Mouse (Mus musculus) kidney, postnatal 14 days (tissue): Measurements from ENCODE around the gene E2f3.

ENCODE experiments used
- DNase-seq: peaks from one replicate; pipeline ENCODE4 v3.0.0; 2022; ENCODE audit warnings: mixed read lengths

E2f3 gene

GRCm38 (mm10) chr13:29977358-29977757, 8.5 kb downstream of the E2f3 start:
- DNase-seq: no peak

- DNase-seq: no peak
These were observed 11.8 kb downstream of the E2f3 start for GRCm38 (mm10) chr13:29974066-29974465.

GRCm38 (mm10) chr13:29973610-29974009, 12.3 kb downstream of the E2f3 start:
- no peak for DNase-seq

- DNase-seq: no peak
These were observed 15.5 kb downstream of the E2f3 start for GRCm38 (mm10) chr13:29970333-29970732.

- no peak for DNase-seq
These were observed 17.2 kb downstream of the E2f3 start for GRCm38 (mm10) chr13:29968636-29969035.

GRCm38 (mm10) chr13:29967367-29967766, 18.5 kb downstream of the E2f3 start:
- DNase-seq: no peak

- no peak for DNase-seq
These were observed 18.9 kb downstream of the E2f3 start for GRCm38 (mm10) chr13:29966966-29967365.

- DNase-seq: no peak
These were observed 21.8 kb downstream of the E2f3 start for GRCm38 (mm10) chr13:29964087-29964486.

GRCm38 (mm10) chr13:29960416-29960815, 25.4 kb downstream of the E2f3 start:
- DNase-seq: no peak

GRCm38 (mm10) chr13:29957731-29958254, 28.1 kb downstream of the E2f3 start:
- DNase-seq: peak; percentile 46

- DNase-seq: no peak
These were observed 28.9 kb downstream of the E2f3 start for GRCm38 (mm10) chr13:29956821-29957421.

GRCm38 (mm10) chr13:29955296-29955695, 30.6 kb downstream of the E2f3 start:
- DNase-seq: no peak

- DNase-seq: no peak
These were observed 31.1 kb downstream of the E2f3 start for GRCm38 (mm10) chr13:29954741-29955140.

- peak; percentile 40 for DNase-seq
These were observed 32.3 kb downstream of the E2f3 start for GRCm38 (mm10) chr13:29953417-29954045.

GRCm38 (mm10) chr13:29946045-29946444, 39.8 kb downstream of the E2f3 start:
- DNase-seq: no peak

GRCm38 (mm10) chr13:29944915-29945570, 40.8 kb downstream of the E2f3 start:
- DNase-seq: peak; percentile 42

- DNase-seq: peak; percentile 42
These were observed 41.4 kb downstream of the E2f3 start for GRCm38 (mm10) chr13:29944493-29944892.

- no peak for DNase-seq
These were observed 42.3 kb downstream of the E2f3 start for GRCm38 (mm10) chr13:29943541-29944039.

- DNase-seq: no peak
These were observed 45.8 kb downstream of the E2f3 start for GRCm38 (mm10) chr13:29940071-29940470.

GRCm38 (mm10) chr13:29939399-29939798, 46.5 kb downstream of the E2f3 start:
- no peak for DNase-seq

GRCm38 (mm10) chr13:29938776-29939175, 47.1 kb downstream of the E2f3 start:
- DNase-seq: no peak

GRCm38 (mm10) chr13:29926168-29926567, 59.7 kb downstream of the E2f3 start:
- DNase-seq: no peak

- DNase-seq: no peak
These were observed 66.0 kb downstream of the E2f3 start for GRCm38 (mm10) chr13:29919841-29920240.

GRCm38 (mm10) chr13:29916561-29916960, 69.3 kb downstream of the E2f3 start:
- DNase-seq: no peak
